Mouse (Mus musculus) heart, postnatal 0 days (tissue): ENCODE data around the gene Arfgap2.

ENCODE experiments used
- CTCF ChIP-seq: IDR thresholded peaks from 2 replicates; pipeline ENCODE4 v1.5.1; 2016; ENCODE audit warnings: antibody characterized with exemption, control low read depth, low read depth
- EP300 ChIP-seq: IDR thresholded peaks from 2 replicates; pipeline ENCODE4 v1.6.1; 2016; ENCODE audit warnings: antibody characterized with exemption, low read depth

- TF ChIP-seq EP300 (no peak), CTCF (no peak)
Observed at GRCm38 (mm10) chr2:91287563-91287962, 22.8 kb downstream of the Arfgap2 start.
